Mouse (Mus musculus): ENCODE data around the gene Wbp1. TPM values are rescaled to one million over a fixed set of nuclear protein-coding genes. Genes with fewer than 3 reads are reported as not detected.

Wbp1 gene
- polyA plus RNA-seq, 1 experiment from 2014 or later: 57.4 TPM

- no peaks in the 10 kb centered on the region for H3K36me3 ChIP-seq (ENCODE audit: control insufficient read depth, insufficient read depth, low read length)
- 53% methylated on average over 7 of the region's 7 CpGs for WGBS
- H3K4me2 ChIP-seq (replicated peaks; ENCODE audit: low read depth): peak within 1 kb of the TSS; percentile 89
- no peak for ATAC-seq (ENCODE audit: low FRiP score, low TSS enrichment)
- peak; percentile 50 for DNase-seq (ENCODE audit: low spot score)
- peaks cover 2% of the 10 kb centered on the region for H3K4me1 ChIP-seq (replicated peaks; ENCODE audit: control insufficient read depth, insufficient read depth)
- peak within 1 kb of the TSS; percentile 89 for H3K9ac ChIP-seq (ENCODE audit: low read length)
- H3K9me3 ChIP-seq (ENCODE audit: control insufficient read depth, low read length): no peaks in the 10 kb centered on the region
- TF ChIP-seq CTCF (IDR thresholded peaks at IDR 0.05; ENCODE audit: low read depth) (no peak), EP300 (optimal IDR thresholded peaks at IDR 0.05) (no peak)
- peak within 1 kb of the TSS; percentile 57 for H3K4me3 ChIP-seq (ENCODE audit: low read depth, low read length)
- peak within 1 kb of the TSS; percentile 99 for H3K27ac ChIP-seq (replicated peaks)
- H3K27me3 ChIP-seq (ENCODE audit: control insufficient read depth, insufficient read depth, low read length): no peaks in the 10 kb centered on the region
These were observed 13.7 kb upstream of the Wbp1 start, which contains the start of gene Rtkn for GRCm38 (mm10) chr6:83134951-83135513. Rtkn (plus strand) TSS chr6:83135463.

- ATAC-seq (ENCODE audit: low FRiP score, low TSS enrichment) (no peak), DNase-seq (ENCODE audit: low spot score) (no peak)
- no peak overlapping the region for H3K4me2 ChIP-seq (replicated peaks; ENCODE audit: low read depth)
- TF ChIP-seq EP300 (optimal IDR thresholded peaks at IDR 0.05): no peak
- no peak overlapping the region for H3K9ac ChIP-seq (ENCODE audit: low read length)
- H3K9me3 ChIP-seq (ENCODE audit: control insufficient read depth, low read length): no peaks in the 10 kb centered on the region
- WGBS: 62% methylated on average over 3 of the region's 3 CpGs
- H3K4me1 ChIP-seq (replicated peaks; ENCODE audit: control insufficient read depth, insufficient read depth): peaks cover 2% of the 10 kb centered on the region
- no peak overlapping the region for H3K4me3 ChIP-seq (ENCODE audit: low read depth, low read length)
- no peaks in the 10 kb centered on the region for H3K27me3 ChIP-seq (ENCODE audit: control insufficient read depth, insufficient read depth, low read length)
- H3K36me3 ChIP-seq (ENCODE audit: control insufficient read depth, insufficient read depth, low read length): no peaks in the 10 kb centered on the region
- peak overlapping the region; percentile 99 for H3K27ac ChIP-seq (replicated peaks)
These were observed 12.9 kb upstream of the Wbp1 start for GRCm38 (mm10) chr6:83134226-83134625.

- no peaks in the 10 kb centered on the region; the same call in none of the 2 replicates for H3K4me1 ChIP-seq (replicated peaks; ENCODE audit: control insufficient read depth, insufficient read depth)
- no peak overlapping the region for H3K27ac ChIP-seq (replicated peaks)
- H3K9me3 ChIP-seq (ENCODE audit: control insufficient read depth, low read length): no peaks in the 10 kb centered on the region
- 73% methylated on average over 9 of the region's 9 CpGs for WGBS
- H3K9ac ChIP-seq (ENCODE audit: low read length): no peak overlapping the region
- DNase-seq (ENCODE audit: low spot score): no peak
- H3K4me2 ChIP-seq (replicated peaks; ENCODE audit: low read depth): no peak overlapping the region
- no peak for TF ChIP-seq EP300 (optimal IDR thresholded peaks at IDR 0.05)
- no peak for TF ChIP-seq CTCF (IDR thresholded peaks at IDR 0.05; ENCODE audit: low read depth)
- no peak for ATAC-seq (ENCODE audit: low FRiP score, low TSS enrichment)
- no peaks in the 10 kb centered on the region for H3K27me3 ChIP-seq (ENCODE audit: control insufficient read depth, insufficient read depth, low read length)
- H3K4me3 ChIP-seq (ENCODE audit: low read depth, low read length): no peak overlapping the region
- H3K36me3 ChIP-seq (ENCODE audit: control insufficient read depth, insufficient read depth, low read length): no peaks in the 10 kb centered on the region
These were observed 11.0 kb upstream of the Wbp1 start for GRCm38 (mm10) chr6:83132176-83132919.

- H3K9me3 ChIP-seq (ENCODE audit: control insufficient read depth, low read length): no peaks in the 10 kb centered on the region
- H3K9ac ChIP-seq (ENCODE audit: low read length): no peak overlapping the region
- no peaks in the 10 kb centered on the region for H3K36me3 ChIP-seq (ENCODE audit: control insufficient read depth, insufficient read depth, low read length)
- no peak overlapping the region for H3K4me2 ChIP-seq (replicated peaks; ENCODE audit: low read depth)
- DNase-seq (ENCODE audit: low spot score) (peak; percentile 54), ATAC-seq (ENCODE audit: low FRiP score, low TSS enrichment) (peak; percentile 49)
- H3K4me1 ChIP-seq (replicated peaks; ENCODE audit: control insufficient read depth, insufficient read depth): no peaks in the 10 kb centered on the region; the same call in none of the 2 replicates
- 35% methylated on average over 6 of the region's 6 CpGs for WGBS
- H3K27ac ChIP-seq (replicated peaks): peak overlapping the region; percentile 71; the same call in 1 of the 2 replicates
- TF ChIP-seq CTCF (IDR thresholded peaks at IDR 0.05; ENCODE audit: low read depth) (no peak), EP300 (optimal IDR thresholded peaks at IDR 0.05) (no peak)
- no peak overlapping the region for H3K4me3 ChIP-seq (ENCODE audit: low read depth, low read length)
- no peaks in the 10 kb centered on the region for H3K27me3 ChIP-seq (ENCODE audit: control insufficient read depth, insufficient read depth, low read length)
These were observed 10.2 kb upstream of the Wbp1 start for GRCm38 (mm10) chr6:83131469-83132034.

GRCm38 (mm10) chr6:83127419-83127818 lies 6.1 kb upstream of the Wbp1 start:
- no peak for ATAC-seq (ENCODE audit: low FRiP score, low TSS enrichment)
- no peak overlapping the region for H3K4me2 ChIP-seq (replicated peaks; ENCODE audit: low read depth)
- no peak overlapping the region for H3K4me3 ChIP-seq (ENCODE audit: low read depth, low read length)
- no peaks in the 10 kb centered on the region for H3K27me3 ChIP-seq (ENCODE audit: control insufficient read depth, insufficient read depth, low read length)
- no peaks in the 10 kb centered on the region; the same call in none of the 2 replicates for H3K4me1 ChIP-seq (replicated peaks; ENCODE audit: control insufficient read depth, insufficient read depth)
- no peaks in the 10 kb centered on the region for H3K36me3 ChIP-seq (ENCODE audit: control insufficient read depth, insufficient read depth, low read length)
- DNase-seq (ENCODE audit: low spot score): no peak
- no peak overlapping the region for H3K27ac ChIP-seq (replicated peaks)
- 97% methylated on average over 5 of the region's 5 CpGs for WGBS
- no peak overlapping the region for H3K9ac ChIP-seq (ENCODE audit: low read length)
- peak; percentile 56 for TF ChIP-seq CTCF (IDR thresholded peaks at IDR 0.05; ENCODE audit: low read depth)
- TF ChIP-seq EP300 (optimal IDR thresholded peaks at IDR 0.05): no peak
- H3K9me3 ChIP-seq (ENCODE audit: control insufficient read depth, low read length): no peaks in the 10 kb centered on the region

GRCm38 (mm10) chr6:83125331-83125730 lies 4.0 kb upstream of the Wbp1 start, which contains the start of gene Ino80b:
Ino80b (minus strand) TSS chr6:83125431.
- no peaks in the 10 kb centered on the region; the same call in none of the 2 replicates for H3K4me1 ChIP-seq (replicated peaks; ENCODE audit: control insufficient read depth, insufficient read depth)
- WGBS: 23% methylated on average over 5 of the region's 5 CpGs
- TF ChIP-seq EP300 (optimal IDR thresholded peaks at IDR 0.05) (no peak), CTCF (IDR thresholded peaks at IDR 0.05; ENCODE audit: low read depth) (no peak)
- no peaks in the 10 kb centered on the region for H3K9me3 ChIP-seq (ENCODE audit: control insufficient read depth, low read length)
- DNase-seq (ENCODE audit: low spot score): no peak
- H3K4me2 ChIP-seq (replicated peaks; ENCODE audit: low read depth): peak within 1 kb of the TSS; percentile 91
- H3K36me3 ChIP-seq (ENCODE audit: control insufficient read depth, insufficient read depth, low read length): no peaks in the 10 kb centered on the region
- peak within 1 kb of the TSS; percentile 75 for H3K9ac ChIP-seq (ENCODE audit: low read length)
- no peaks in the 10 kb centered on the region for H3K27me3 ChIP-seq (ENCODE audit: control insufficient read depth, insufficient read depth, low read length)
- H3K4me3 ChIP-seq (ENCODE audit: low read depth, low read length): peak within 1 kb of the TSS; percentile 80
- no peak for ATAC-seq (ENCODE audit: low FRiP score, low TSS enrichment)
- no peak within 1 kb of the TSS for H3K27ac ChIP-seq (replicated peaks)
